Mouse (Mus musculus) limb, embryonic 15.5 days (tissue): ENCODE data around the gene Psmd9. TPM values are rescaled to one million over a fixed set of nuclear protein-coding genes. Genes with fewer than 3 reads are reported as not detected.

Experiments used
- ATAC-seq: fragments of 200-750 bp; cut with Nextera tagmentation; 2 replicates; pipeline ENCODE4 v1.8.0; 2017; ENCODE audit warnings: low read depth, moderate TSS enrichment; ENCODE audit not compliant: insufficient number of reproducible peaks, low FRiP score, low TSS enrichment
- H3K27ac ChIP-seq: fragments of 300-500 bp; sonication (generic); 2 replicates; pipeline ENCODE4 v1.5.1; 2015; ENCODE audit warnings: moderate library complexity, mild to moderate bottlenecking, inconsistent platforms
- H3K27me3 ChIP-seq: fragments of 300-500 bp; sonication (generic); 2 replicates; pipeline ENCODE4 v1.6.1; 2015; ENCODE audit warnings: inconsistent platforms
- H3K36me3 ChIP-seq: fragments of 300-500 bp; sonication (generic); 2 replicates; pipeline ENCODE4 v1.6.1; 2015; ENCODE audit warnings: inconsistent platforms
- H3K4me1 ChIP-seq: fragments of 300-500 bp; sonication (generic); 2 replicates; pipeline ENCODE4 v1.6.1; 2015; ENCODE audit warnings: inconsistent platforms
- H3K4me2 ChIP-seq: fragments of 300-500 bp; sonication (generic); 2 replicates; pipeline ENCODE4 v1.6.1; 2015; ENCODE audit warnings: mild to moderate bottlenecking, inconsistent platforms
- H3K4me3 ChIP-seq: fragments of 300-500 bp; sonication (generic); 2 replicates; pipeline ENCODE4 v1.5.1; 2015; ENCODE audit warnings: mild to moderate bottlenecking, inconsistent platforms
- H3K9ac ChIP-seq: fragments of 300-500 bp; sonication (generic); 2 replicates; pipeline ENCODE4 v1.6.1; 2015; ENCODE audit warnings: inconsistent platforms
- H3K9me3 ChIP-seq: fragments of 300-500 bp; sonication (generic); 2 replicates; pipeline ENCODE4 v1.6.1; 2016; ENCODE audit warnings: inconsistent platforms
- WGBS: fragments of 180-500 bp; shearing (Covaris S2); methylation state at CpG from one replicate; pipeline ENCODE4 v1.1.7; 2015; 5-methylcytosine and 5-hydroxymethylcytosine counted together
- polyA plus RNA-seq: library from polyadenylated mRNA; unstranded; fragments of >200 nt; fragmentation: Nextera tagmentation; extraction: Ambion mirVana; gene quantifications from 2 replicates; pipeline ENCODE4 v1.2.1, GENCODE M21; 2015

The Psmd9 gene
- polyA plus RNA-seq, 1 experiment from 2014 or later = 93.3 TPM

DNA sequence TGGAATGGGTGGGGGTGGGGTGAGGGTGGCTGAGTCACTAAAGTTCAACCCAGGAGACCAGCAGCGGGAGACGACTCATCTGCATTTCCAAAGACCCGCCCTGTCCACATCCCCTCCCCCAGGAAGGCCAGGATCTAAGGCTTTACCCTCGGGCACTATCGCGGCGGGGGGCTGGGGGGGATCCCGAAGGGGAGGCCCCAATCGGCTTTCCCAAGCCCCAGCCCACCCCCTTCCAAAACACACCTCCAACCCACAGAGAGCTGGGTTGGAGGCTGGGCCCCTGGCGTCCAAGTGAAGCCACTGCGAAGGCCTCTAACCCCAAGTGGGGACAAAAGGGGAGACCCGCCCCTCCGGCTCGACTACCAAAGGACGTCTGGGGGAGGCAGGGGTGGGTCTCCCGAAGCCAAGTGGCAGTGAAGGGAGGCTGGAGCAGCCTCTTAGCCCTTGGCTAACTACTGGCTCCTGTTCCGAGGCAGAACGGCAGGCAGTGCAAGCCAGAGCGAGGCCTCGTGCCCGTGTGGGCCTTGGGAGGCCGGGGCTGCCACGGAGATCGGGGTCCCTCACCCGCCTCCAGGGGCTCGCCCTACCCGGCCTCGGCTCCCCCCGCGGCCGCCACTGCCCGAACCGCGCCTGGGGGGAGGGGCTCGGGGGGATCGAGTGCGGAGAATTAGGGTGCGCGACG, 30.8 kb upstream of the Psmd9 start:
- peak overlapping the region; percentile 88 for H3K4me3 ChIP-seq
- peak; percentile 7; the same call in 1 of the 2 replicates for ATAC-seq
- 0 out of 2 replicates have a peak, but pooled peaks cover 4% of the 10 kb centered on the region for H3K36me3 ChIP-seq
- H3K27ac ChIP-seq = peak overlapping the region; percentile 100
- H3K27me3 ChIP-seq = no peaks in the 10 kb centered on the region
- peak overlapping the region; percentile 89 for H3K4me2 ChIP-seq
- H3K9me3 ChIP-seq = no peaks in the 10 kb centered on the region
- under 1% methylated on average over 39 of the region's 40 CpGs for WGBS
- peak overlapping the region; percentile 89 for H3K9ac ChIP-seq
- H3K4me1 ChIP-seq = peaks cover 55% of the 10 kb centered on the region

DNA sequence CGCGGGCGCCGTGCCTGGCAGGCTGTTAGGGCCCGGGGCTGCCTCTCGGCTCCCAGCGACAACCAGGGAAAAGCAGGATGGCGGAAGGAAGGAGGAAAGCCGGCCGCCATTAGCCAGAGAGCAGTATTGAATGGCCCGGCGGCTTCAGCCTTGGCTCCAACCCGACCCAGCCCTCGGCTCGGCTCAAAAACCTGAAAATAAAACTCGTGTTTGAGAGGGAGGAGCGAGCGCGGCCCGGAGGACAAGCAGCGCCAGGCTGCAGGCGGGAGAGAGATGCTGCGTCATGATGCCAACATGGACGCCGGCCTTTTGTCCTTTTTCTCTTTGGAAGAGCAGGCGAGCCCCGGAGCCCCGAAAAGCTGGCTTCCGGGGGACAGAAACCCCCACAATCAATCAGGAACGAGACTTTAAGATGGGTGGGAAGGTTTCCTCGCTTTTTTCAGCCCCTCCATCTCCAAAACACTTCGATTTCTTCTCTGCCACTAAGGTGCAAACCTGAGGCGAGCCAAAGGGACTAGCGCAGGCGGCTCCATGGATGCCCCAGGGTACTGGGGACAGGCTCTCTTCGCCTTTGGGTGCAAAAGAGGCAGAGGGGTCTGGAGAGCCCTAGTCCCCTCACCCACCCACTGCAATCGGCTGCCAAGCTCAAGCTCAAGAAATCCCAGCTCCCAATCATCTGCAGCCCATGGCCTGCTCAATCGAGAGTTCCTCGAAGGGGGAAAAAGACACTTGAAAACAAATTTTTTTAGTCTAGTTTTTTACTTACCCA, 30.1 kb upstream of the Psmd9 start:
- peak overlapping the region; percentile 89 for H3K4me2 ChIP-seq
- ATAC-seq = no peak
- H3K27ac ChIP-seq = peak overlapping the region; percentile 100
- peaks cover 53% of the 10 kb centered on the region for H3K4me1 ChIP-seq
- no peaks in the 10 kb centered on the region for H3K27me3 ChIP-seq
- H3K36me3 ChIP-seq = 0 out of 2 replicates have a peak, but pooled peaks cover 4% of the 10 kb centered on the region
- H3K9ac ChIP-seq = peak overlapping the region; percentile 89
- WGBS = 1% methylated on average over 39 of the region's 39 CpGs
- H3K9me3 ChIP-seq = no peaks in the 10 kb centered on the region
- H3K4me3 ChIP-seq = peak overlapping the region; percentile 88

DNA sequence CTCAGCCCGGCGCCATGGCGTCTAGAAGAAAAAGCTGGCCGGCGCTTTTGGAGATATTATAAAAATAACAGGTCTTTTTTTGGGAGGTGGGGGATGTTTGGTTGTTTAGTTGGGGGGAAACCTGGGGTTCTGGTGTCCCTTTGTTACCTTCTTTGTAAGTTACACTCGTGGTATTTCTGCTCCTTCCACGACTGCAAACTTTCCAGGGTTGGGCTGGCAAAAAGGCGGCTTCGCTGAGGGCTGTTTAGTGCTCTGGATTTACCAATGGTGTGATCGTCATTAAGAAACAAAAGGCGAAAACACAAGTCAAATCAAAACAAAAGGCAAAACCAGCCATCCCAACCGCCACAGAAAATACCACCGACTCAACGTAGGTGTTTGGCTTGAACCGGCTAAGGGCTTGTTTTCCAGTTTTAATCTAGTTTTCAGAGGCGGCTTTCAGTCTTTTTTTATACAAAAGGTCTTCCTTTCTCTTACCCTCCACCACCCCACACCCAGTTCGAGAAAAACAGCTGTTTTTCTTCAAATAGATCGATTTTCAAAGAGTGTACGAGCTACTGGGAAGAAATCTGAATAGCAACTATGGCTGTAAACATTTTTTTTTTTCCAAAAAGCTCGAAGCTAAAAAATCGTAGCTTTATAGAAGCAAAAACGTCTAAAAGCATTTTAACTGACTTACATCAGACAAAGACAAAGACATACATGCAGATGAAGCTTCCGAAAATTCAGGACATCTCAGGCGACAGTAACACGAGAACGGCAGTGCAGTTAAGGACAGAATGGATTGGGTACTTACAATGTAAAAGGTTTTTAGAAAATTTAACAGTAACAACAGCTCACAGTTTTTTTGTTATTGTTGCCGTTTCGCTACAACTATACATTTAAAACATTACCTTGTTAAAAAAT, 29.2 kb upstream of the Psmd9 start:
- Histone ChIP-seq H3K9ac (peak overlapping the region; percentile 89), H3K36me3 (peaks cover 5% of the 10 kb centered on the region; the same call in 1 of the 2 replicates), H3K4me2 (peak overlapping the region; percentile 89), H3K27me3 (no peaks in the 10 kb centered on the region), H3K9me3 (no peaks in the 10 kb centered on the region), H3K27ac (peak overlapping the region; percentile 100), H3K4me3 (peak overlapping the region; percentile 88), H3K4me1 (peaks cover 53% of the 10 kb centered on the region)
- 1% methylated on average over 28 of the region's 28 CpGs for WGBS
- ATAC-seq = no peak

DNA sequence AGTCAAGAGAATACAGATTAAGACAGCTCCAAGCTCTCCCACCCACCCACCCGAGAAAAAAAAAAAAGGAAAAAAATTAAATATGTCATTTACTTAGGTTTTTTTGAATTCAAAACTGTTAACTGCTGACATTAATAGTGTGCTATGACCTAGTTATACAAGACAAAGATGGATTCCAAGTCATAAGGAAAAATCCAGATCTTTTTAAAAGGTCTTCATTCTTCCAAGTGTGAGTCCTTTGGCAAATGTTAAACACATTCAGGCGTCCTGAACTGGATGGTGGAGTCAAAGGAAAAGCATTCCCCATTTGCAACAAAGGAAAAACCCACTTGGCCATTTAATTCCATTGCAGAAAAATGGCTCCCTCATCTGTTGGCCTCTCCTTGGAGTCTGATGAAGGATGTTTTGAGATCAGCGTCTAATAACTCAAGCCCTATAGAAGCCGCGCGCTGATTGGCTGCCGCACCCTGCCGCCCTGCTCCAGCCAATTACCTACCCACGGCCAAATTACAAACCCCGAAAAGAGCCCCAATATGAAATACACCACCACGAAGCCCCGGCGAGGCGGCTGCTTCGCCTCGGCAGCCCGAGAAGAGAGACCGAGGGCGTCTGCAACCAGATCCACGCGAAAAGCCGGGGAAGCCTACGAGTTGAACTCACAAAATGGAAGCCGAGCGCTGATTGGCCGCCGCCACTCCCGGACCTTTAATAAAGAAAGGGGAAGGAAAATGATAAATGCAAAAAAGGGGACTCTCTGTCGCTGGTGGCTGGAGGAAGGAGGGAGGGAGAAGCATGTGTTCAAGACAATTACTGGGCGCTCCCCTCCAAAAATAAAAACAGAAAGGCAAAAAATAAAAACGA, 28.3 kb upstream of the Psmd9 start:
- peak overlapping the region; percentile 100 for H3K9ac ChIP-seq
- H3K4me1 ChIP-seq = peaks cover 53% of the 10 kb centered on the region
- H3K27me3 ChIP-seq = no peaks in the 10 kb centered on the region
- peak overlapping the region; percentile 94 for H3K4me2 ChIP-seq
- no peaks in the 10 kb centered on the region for H3K9me3 ChIP-seq
- peaks cover 5% of the 10 kb centered on the region; the same call in 1 of the 2 replicates for H3K36me3 ChIP-seq
- H3K27ac ChIP-seq = peak overlapping the region; percentile 99
- ATAC-seq = peak; percentile 77
- H3K4me3 ChIP-seq = peak overlapping the region; percentile 88
- under 1% methylated on average over 31 of the region's 31 CpGs for WGBS

DNA sequence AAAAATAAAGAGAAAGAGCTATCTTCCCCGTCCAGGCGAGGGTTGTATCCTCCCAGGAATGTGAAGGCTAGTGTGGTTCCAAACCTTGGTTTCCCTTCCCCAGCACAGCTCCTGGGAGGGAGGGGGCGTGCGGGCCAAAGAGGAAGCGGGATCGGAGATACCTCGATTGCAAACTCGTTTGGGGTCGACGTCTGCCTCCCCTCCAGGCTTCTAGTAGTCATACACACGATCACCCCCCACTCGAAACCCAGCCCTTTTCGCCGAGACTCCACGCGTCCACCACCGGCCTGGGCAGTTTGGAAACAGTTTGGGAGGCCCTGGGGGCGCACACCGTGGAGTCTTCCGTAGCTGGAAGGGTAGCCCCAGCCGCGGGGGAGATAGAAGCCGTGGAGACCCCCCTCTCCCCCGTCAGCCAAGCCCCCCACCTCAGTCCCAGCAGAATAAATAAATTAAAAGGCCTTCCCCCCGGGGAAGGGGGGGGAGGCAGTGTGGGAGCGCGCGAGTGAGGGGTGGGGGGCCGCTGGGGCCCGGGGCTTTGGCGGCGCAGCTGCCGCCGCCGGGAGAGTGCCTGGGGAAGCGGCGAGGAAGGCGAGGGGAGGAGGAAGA, 27.6 kb upstream of the Psmd9 start:
- peak overlapping the region; percentile 100 for H3K9ac ChIP-seq
- H3K27ac ChIP-seq = peak overlapping the region; percentile 99
- H3K4me1 ChIP-seq = peaks cover 50% of the 10 kb centered on the region
- no peaks in the 10 kb centered on the region for H3K27me3 ChIP-seq
- no peak for ATAC-seq
- under 1% methylated on average over 27 of the region's 38 CpGs for WGBS
- H3K4me3 ChIP-seq = peak overlapping the region; percentile 88
- no peaks in the 10 kb centered on the region for H3K9me3 ChIP-seq
- H3K4me2 ChIP-seq = peak overlapping the region; percentile 94
- peaks cover 10% of the 10 kb centered on the region for H3K36me3 ChIP-seq

DNA sequence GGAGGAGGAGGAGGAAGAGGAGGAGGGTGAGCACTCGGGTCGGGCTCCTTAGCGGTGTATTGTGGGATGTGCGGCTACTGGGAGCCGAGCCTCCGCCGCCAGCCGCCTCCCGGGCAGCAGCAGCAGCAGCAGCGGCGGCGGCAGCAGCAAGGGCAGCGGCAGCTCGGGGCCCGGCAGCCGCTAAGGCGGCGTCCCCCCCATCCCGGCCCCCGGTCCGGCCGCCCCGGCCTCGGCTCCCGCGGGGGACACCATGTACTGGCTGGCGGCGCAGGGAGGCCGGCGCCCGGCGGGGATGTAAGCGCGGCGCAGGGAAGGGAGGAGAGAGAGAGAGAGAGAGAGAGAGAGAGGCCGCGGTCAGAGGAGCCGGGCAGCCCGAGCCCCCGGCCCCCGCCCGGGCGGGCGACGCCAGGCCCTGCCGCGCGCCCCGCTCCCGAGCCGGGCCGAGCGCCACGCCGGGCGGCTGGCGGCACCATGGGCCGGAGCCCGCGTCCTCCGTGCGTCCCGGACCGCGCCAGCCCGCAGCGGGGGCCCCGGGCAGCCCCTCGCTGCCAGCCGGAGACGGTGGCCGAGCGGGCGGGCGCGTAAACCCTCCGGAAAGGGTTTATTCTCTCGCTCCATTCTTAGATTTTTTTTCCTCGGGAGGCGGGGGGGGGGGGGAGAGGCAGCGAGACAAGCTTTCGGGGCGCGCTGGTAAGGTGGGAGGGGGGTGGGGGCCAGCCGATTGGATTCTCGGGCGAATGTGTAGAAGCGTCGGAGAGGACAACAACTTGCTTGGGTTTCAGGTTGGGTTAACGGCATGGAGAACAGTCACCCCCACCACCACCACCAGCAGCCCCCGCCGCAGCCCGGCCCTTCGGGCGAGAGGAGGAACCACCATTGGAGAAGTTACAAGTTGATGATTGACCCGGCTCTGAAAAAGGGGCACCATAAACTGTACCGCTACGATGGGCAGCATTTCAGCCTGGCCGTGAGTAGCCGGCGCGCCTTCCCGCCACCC, 26.8 kb upstream of the Psmd9 start, which contains the start of gene Setd1b:
Gene Setd1b (plus strand): TSS at position 33 of the 997 bp plus-strand sequence.
- Histone ChIP-seq H3K4me2 (peak within 1 kb of the TSS; percentile 94), H3K36me3 (peaks cover 18% of the 10 kb centered on the region), H3K27me3 (no peaks in the 10 kb centered on the region), H3K27ac (peak within 1 kb of the TSS; percentile 99), H3K4me3 (peak within 1 kb of the TSS; percentile 88), H3K4me1 (peaks cover 42% of the 10 kb centered on the region), H3K9ac (peak within 1 kb of the TSS; percentile 100), H3K9me3 (no peaks in the 10 kb centered on the region)
- under 1% methylated on average over 58 of the region's 103 CpGs for WGBS
- no peak for ATAC-seq

DNA sequence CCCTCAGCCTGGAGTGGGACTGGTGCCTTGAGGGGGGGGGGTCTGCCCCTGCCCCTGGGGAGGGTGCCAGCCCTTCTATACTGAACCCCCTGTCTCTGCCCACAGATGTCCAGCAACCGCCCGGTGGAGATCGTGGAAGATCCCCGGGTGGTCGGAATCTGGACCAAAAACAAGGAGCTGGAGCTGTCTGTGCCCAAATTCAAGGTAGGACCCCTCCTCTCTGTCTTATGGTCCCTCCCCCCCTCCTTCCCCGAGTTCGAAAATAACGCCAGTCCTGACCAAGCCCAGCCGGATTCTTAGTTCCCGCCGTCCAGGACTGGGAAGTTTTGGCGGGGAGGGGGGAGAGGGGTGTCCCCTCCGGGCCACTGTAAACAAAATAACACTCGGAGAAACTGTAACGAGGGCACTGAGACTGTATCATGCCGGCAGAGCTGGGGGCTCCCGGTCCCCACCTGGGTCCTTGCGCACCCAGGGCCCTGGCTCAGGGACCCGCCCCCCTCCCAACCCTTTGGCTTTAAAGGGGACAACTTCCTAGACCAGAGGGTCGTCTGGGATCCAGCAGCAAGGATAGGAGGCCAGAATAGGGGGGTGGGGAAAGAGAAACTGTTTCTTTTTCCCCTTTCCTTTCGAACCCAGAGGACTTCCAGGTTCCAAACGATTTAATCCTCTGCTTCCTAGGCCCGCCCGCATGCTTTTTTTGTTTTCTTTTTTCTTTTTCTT, 25.8 kb upstream of the Psmd9 start:
- Histone ChIP-seq H3K9me3 (no peaks in the 10 kb centered on the region), H3K36me3 (peaks cover 28% of the 10 kb centered on the region), H3K27ac (peak overlapping the region; percentile 99), H3K27me3 (no peaks in the 10 kb centered on the region), H3K9ac (peak overlapping the region; percentile 100), H3K4me3 (peak overlapping the region; percentile 88), H3K4me1 (peaks cover 41% of the 10 kb centered on the region), H3K4me2 (peak overlapping the region; percentile 94)
- WGBS = under 1% methylated on average over 24 of the region's 24 CpGs
- ATAC-seq = no peak

DNA sequence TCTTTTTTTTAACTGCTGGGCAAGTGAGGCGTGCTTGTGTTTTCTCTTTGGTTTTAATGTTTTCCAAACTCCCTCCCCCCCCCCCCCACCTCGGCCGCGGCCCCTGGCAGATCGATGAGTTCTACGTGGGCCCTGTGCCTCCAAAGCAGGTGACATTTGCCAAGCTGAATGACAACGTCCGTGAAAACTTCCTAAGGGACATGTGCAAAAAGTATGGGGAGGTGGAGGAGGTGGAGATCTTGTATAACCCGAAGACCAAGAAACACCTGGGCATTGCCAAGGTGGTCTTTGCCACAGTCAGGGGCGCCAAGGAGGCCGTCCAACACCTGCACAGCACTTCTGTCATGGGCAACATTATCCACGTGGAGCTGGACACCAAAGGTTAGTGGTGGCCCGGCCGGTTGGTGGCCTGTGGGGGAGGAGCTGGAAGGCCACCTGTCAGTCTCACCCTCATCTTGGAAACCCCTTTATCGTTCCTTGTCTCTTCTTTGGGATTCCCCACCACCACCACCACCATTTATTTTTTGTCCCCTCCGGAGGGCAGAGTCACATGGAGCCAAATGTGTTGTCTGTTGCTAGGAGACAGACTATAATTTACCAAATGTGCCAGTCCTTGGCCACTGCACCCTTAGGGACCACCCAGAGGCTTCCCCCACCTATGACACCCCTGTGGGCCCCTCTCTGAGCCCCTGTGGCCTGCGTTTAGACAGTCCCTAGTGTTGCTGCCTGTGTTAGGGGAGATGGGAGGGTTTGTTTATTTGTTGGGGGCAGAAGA, 25.1 kb upstream of the Psmd9 start:
- 4% methylated on average over 17 of the region's 17 CpGs for WGBS
- peak overlapping the region; percentile 88 for H3K4me3 ChIP-seq
- peaks cover 35% of the 10 kb centered on the region for H3K36me3 ChIP-seq
- peak overlapping the region; percentile 100 for H3K9ac ChIP-seq
- no peak for ATAC-seq
- H3K27me3 ChIP-seq = no peaks in the 10 kb centered on the region
- no peaks in the 10 kb centered on the region for H3K9me3 ChIP-seq
- H3K4me1 ChIP-seq = peaks cover 45% of the 10 kb centered on the region
- H3K27ac ChIP-seq = peak overlapping the region; percentile 99; the same call in 1 of the 2 replicates
- H3K4me2 ChIP-seq = peak overlapping the region; percentile 94
